Mouse (Mus musculus): ENCODE data around the gene Efcab6.

DNA sequence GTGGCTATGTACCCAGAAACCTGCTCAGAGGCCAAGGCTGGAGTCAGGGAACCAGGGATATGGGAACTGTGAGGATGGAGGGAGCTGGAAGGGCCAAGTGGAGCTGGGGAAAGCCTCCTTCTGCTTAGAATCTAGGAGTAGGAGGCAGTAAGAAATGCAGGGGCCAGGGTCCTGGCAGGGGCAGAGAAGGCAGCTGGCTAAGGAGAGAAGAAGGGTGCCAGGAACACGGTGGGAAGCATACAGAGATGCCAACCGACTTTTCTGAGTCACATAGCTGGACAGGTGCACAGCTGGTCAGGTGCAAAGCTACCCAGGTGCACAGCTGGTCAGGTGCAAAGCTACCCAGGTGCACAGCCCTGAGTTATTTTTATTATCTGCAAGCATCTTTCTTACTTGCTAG is 187.3 kb downstream of the Efcab6 start:
- TF ChIP-seq POLR2A (IDR thresholded peaks at IDR 0.05; ENCODE audit: low read depth, low read length), result no peak
- TF ChIP-seq CTCF (IDR thresholded peaks at IDR 0.05; ENCODE audit: extremely low read depth, insufficient read length, insufficient replicate concordance, low read depth, low read length), result no peak
